Mouse (Mus musculus): ENCODE results near the gene Gm27029.

DNA sequence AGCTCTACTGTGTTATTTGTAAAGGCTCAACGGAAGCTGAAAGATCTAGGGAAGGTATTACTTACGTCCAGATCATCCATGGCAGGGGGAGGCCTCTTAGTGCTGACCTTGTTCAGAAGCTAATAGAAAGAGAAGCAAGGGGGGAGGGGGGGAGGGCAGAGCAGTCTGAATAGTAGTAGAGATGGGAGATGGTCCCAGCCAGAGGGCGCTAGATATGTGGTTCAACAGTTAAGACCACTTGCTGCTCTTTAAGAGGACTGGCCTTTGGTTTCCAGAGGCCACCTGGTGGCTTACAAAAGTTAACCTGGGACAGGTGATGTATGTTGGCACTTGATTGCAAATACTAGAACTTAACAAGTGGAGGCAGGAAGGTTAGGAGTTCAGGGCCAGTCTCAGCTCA is 5.0 kb downstream of the Gm27029 start:
- TF ChIP-seq CTCF (IDR thresholded peaks at IDR 0.05; ENCODE audit: borderline replicate concordance, insufficient read depth, low read depth, low read length) (no peak), POLR2A (IDR thresholded peaks at IDR 0.05; ENCODE audit: borderline replicate concordance, insufficient read depth, low read length) (no peak)

All from cerebellum, adult 2 months (tissue).